Mouse (Mus musculus) spleen, postnatal 14 days (tissue): Measurements from ENCODE around the gene Zfp667.
"Not testable (repeated sequence)": the region's sequence is repeated elsewhere in the genome, so short reads cannot be mapped to it uniquely, and the experiment has no call there.

Experiments used
- DNase-seq, 2 experiments: peaks; one replicate each; pipeline ENCODE4 v3.0.0; 2021 to 2022; ENCODE audit warnings: low spot score in 2 of 2

Zfp667 gene

GRCm38 (mm10) chr7:6285842-6286705 lies at the start of gene Zfp667:
Zfp667 (plus strand) TSS chr7:6286579.
- DNase-seq = peak; percentile 92 to 95

- DNase-seq = no peak
Observed at GRCm38 (mm10) chr7:6239787-6240186, 46.6 kb upstream of the Zfp667 start.

DNA sequence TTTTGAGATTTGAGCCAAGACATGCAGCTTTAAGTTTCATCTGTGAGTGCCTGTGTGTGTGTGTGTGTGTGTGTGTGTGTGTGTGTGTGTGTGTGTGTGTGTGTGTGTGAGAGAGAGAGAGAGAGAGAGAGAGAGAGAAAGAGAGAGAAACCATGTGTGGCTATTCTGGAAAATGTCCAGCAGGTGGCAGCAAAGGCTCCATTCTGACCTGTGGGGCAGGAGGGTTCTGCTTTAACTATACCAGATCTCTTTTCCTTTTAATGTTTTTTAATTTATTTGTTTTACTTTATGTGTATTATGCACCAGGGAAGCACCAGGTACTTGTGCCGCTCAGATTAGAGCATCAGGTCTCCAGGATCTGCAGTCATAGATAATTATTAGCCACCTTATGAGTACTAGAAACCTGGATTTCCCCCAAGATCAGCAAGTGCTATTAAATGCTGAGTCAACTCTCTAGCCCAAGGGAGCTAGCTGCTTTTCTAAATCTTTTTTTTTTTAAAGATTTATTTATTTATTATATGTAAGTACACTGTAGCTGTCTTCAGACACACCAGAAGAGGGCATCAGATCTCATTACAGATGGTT lies 45.4 kb upstream of the Zfp667 start:
- DNase-seq = peak in 1 of 2 experiments; percentile 21

DNA sequence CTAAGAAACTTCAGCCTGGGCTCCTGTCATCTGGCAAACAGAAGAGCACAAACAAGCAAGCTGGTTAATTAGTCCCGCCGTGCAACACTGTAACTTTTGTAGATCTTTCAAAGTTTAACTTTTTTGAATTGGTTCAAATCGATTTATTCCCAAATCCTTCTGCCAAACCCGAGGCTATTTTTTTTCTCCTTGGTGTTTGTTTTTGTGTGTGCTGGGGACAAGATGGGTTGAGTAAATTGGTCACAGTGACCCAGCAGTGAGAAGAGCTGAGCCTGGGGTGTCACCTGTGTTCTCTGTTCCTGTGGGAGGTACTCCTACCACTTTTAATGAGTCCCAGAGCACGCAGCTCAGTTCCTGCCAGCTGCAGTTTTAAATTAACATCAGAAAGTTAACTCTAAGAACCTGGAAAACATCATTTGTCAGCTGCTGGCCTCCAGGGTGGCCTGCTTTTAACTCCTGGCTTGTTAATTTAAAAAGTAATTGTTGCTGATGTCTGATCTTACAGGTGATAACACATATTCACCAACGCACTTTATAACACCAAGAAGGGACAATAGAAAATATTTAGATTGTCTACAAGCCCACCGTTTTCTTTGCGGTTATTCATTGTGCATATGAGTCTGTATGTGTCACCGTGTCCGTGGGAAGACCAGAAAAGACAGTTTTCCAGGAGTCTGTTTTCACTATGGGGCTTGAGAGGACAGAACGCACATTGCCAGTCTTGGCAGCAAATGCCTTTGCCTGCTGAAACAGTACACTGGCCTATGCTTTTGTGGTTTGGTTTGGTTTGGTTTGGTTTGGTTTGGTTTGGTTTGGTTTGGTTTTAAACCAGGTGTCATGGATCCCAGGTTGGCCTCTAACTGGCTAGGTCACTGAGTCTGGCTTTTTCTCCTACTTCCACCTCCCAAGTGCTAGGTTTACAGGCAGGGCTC lies 41.8 kb upstream of the Zfp667 start:
- DNase-seq = no peak

- DNase-seq = no peak
Observed at GRCm38 (mm10) chr7:6252410-6252809, 34.0 kb upstream of the Zfp667 start, which contains the start of gene Epp13. Epp13 (plus strand) TSS chr7:6252710.

DNA sequence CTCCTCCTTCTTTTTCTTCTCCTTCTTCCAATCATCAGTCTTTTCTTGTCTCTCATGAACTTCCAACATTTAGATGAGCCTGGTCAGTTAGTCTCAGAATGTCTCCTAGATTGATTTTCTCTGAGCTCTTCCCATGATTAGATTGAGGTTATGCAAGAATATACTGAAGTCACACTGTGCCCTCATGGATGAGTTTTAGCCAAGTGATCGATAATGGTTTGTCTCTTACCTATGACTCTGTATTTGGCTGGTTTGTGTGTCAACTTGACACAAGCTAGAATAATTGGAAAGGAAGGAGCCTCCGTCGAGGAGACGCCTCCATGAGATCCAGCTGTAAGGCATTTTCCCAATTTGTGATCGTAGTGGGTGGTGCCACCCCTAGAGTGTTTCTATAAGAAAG lies 31.9 kb upstream of the Zfp667 start:
- no peak for DNase-seq

GRCm38 (mm10) chr7:6257386-6257785 lies 29.0 kb upstream of the Zfp667 start:
- no peak for DNase-seq

DNA sequence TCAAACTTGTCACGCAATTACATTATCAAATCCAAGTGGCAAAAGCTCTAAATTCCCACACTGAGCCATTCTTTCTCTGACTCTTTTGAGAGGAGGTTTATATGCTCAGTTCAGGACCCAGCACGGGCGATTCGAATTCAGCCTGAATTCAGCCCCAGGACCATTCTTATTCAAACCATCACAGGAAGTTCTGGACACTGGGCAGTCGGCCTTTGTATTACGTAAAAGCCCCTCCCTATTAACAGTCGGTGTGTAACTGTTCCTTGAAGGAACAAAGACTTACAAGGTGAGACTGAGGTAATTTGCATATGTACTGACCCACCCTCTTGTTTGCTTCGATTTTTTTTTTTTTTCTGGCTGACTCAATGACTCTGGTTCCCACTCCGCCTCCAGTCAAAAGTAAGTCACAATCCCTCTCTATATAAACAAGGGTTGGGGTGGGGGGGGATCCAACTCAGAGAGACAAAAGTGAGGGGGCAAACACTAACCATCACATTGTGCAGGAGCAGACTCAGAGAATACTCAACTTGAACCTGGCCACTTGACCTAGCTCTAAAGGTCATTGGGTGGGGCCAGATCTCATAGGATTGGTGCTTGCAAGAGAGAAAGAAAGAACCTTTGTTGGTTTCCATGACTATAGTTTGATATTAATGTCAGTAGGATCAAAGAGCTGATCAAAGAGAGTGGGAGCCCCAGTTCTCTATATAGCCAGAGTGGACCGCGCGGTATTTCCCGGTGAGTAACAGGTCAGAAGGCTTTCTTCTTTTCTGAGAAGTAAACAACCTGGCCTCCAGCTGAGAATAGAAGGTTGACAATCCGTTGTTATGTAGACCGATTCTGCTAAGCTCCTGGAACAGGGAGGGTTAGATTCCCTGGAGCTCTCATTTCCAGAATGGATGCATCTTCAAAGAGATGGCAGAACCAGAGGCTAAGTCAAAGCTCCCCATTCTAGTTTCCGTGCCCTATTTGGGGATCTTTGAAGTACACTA lies 27.9 kb upstream of the Zfp667 start:
- DNase-seq = no peak

GRCm38 (mm10) chr7:6260004-6260403 lies 26.4 kb upstream of the Zfp667 start:
- DNase-seq = not testable (repeated sequence)

GRCm38 (mm10) chr7:6262120-6262519 lies 24.3 kb upstream of the Zfp667 start:
- no peak for DNase-seq

DNA sequence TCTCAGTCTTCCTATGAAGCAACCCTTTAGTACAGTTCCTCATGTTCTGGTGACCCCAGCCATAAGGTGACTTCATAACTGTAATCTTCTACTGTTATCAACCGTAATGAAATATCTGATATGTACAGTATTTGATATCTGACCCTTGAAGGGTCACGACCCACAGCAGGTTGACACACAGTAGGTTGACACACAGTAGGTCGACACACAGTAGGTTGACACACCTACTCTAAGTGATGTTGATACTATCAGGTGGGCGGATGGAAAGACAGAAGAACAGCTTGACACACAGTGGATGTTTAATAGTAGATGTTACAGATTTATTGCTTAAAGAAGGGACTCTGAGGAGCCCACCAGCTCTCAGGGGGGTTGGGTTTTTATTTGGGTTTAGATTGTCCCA lies 23.4 kb upstream of the Zfp667 start:
- DNase-seq = no peak

- DNase-seq = peak in 1 of 2 experiments; percentile 31
Observed at GRCm38 (mm10) chr7:6265695-6266094, 20.7 kb upstream of the Zfp667 start.

- no peak for DNase-seq
Observed at GRCm38 (mm10) chr7:6277906-6278305, 8.5 kb upstream of the Zfp667 start.

DNA sequence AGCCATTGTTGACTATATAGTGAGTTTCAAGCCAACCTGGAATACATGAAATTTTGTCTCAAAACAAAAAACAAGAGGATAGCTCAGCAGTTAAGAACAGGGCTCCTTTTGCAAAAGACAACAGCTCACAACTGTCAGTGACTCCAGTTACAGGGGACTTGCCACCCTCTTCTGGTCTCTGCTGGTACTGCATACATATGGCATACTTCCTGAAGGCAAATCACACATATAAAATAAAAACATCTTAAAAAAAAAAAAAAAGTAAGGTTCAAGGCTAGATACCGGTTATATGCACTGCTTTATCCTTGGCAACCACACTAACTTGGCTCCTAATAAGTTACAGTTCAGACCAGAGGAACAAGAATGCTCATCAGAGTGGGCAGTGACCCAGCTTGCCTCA lies 3.6 kb upstream of the Zfp667 start:
- DNase-seq = peak; percentile 41 to 74

DNA sequence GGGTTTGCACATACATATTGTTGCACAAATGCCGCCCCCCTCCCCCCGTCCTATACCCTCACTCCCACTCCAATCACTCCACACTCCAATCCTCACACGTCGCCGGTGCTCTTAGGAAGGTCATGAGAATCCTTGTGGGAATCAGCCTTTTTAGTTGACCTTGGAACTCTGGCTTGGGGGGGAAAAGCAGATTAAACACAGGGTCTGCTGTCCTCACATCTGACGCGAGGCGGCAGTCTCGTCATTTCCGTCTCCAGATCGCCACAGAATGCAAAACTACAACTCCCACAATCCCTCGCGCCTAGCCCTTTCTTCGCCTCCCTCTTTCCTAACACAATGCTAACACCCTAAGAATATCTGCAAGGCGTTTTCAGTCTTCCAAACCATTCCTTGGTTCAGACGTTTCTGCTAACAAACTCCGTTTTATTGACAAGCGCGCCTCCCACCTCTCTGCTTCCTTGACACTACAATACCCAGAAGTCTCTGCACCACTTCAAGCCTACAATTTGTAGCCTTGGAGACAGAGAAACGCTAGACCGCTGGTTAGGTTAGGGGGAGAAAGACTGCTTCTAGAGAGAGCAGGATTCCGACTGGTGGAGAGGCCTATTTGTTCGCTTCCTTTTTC lies 2.8 kb upstream of the Zfp667 start:
- DNase-seq = peak; percentile 33 to 63

DNA sequence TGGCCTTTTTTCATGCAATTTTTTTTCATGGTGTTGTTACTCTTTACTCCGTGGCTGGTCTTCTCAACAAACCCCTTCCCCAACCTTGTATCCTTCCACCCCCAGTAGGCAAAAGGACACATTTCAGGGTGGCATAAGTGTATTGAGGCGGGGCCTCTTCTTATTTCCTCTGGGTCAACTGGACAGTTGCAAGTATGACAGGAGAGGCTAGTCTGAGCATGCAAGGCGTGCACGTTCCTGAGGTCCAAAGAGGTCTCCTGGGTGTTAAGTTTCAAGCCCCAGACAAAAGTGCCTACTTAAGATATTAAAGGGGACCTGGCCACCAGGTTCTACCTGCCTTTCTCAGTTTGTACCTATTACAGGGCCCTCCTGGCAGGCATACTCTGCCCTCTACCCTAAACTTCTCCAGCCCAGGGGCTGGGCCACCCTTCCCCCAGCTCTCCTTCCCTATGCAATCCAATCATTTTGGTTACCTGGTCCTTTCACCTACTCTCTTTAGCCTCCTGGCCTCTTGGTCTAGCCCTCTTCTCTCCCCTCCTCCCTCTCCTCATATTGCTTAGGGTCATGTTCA lies 1.9 kb upstream of the Zfp667 start:
- no peak for DNase-seq

GRCm38 (mm10) chr7:6285366-6285765 lies 1.0 kb upstream of the Zfp667 start:
- no peak for DNase-seq

DNA sequence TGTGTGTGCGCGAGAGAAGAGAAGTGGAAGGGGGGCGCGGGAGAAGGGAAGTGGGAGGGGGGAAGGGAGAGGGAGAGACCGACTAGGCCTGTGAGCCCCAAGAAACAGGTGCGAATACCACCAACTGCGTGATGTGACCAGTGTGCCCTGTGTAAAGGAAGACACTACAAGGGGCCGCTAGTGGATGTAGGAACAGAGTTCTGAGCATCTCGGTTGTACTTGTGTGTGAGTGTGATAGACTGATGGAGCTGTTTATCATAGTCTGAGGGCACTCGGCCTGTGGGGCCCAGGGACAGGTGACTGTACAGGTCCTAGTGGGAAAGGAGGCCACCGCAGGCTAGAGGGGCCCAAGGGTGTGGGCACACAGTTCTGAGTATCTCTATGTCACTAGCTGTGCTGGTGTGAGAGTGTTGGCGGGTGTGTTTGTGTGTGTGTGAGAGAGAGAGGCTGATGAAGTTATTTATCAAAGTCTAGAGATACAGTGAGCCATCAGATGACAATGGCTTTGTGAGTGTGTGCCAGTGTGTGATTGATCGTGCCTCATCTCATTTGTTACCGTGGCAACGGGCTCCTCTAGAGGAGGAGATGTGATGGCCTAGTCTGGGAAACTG lies 647 bp downstream of the Zfp667 start:
- no peak for DNase-seq

GRCm38 (mm10) chr7:6291121-6291520 lies 4.7 kb downstream of the Zfp667 start:
- DNase-seq = not testable (repeated sequence)

DNA sequence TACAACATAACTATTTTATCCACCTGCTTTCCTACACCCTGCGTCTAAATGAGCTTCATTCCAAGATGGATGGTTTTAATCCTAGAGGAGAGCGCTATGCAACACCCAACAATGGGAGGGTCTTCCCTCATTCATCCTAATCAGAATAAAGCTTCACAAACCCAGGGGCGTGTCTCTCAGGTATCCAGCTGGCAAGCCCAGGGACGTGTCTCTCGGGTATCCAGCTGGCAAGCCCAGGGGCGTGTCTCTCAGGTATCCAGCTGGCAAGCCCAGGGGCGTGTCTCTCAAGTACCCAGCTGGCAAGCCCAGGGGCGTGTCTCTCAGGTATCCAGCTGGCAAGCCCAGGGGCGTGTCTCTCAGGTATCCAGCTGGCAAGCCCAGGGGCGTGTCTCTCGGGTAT lies 14.4 kb downstream of the Zfp667 start:
- not testable (repeated sequence) for DNase-seq
